Mouse (Mus musculus) brain, embryonic 14.5 days (tissue): Measurements from ENCODE around the gene Foxc2.

ENCODE experiments used
- CTCF ChIP-seq: fragments of 200-500 bp; IDR thresholded peaks from 2 replicates; pipeline ENCODE4 v1.5.1; 2012; ENCODE audit warnings: inconsistent platforms, mild to moderate bottlenecking, moderate library complexity, borderline replicate concordance; ENCODE audit not compliant: insufficient read depth, insufficient read length; ENCODE audit errors: extremely low read depth
- POLR2A ChIP-seq: fragments of 200-500 bp; IDR thresholded peaks from 2 replicates; pipeline ENCODE4 v1.6.1; 2012; ENCODE audit warnings: mild to moderate bottlenecking, inconsistent platforms, borderline replicate concordance; ENCODE audit not compliant: poor library complexity, insufficient read depth, insufficient read length, severe bottlenecking; ENCODE audit errors: extremely low read depth

- TF ChIP-seq CTCF (no peak), POLR2A (no peak)
Observed at GRCm38 (mm10) chr8:121127756-121128375, 11.9 kb downstream of the Foxc2 start, which contains the start of gene Foxl1.
